Mouse (Mus musculus): ENCODE results near the gene Ehf. TPM values are rescaled to one million over a fixed set of nuclear protein-coding genes. Genes with fewer than 3 reads are reported as not detected.

Ehf gene
- polyA plus RNA-seq, 1 experiment from 2014 or later, result 65.4 TPM

GRCm38 (mm10) chr2:103310663-103311062 lies 7.6 kb upstream of the Ehf start:
- H3K9me3 ChIP-seq (ENCODE audit: control insufficient read depth, low read length), result no peaks in the 10 kb centered on the region
- H3K4me2 ChIP-seq (replicated peaks; ENCODE audit: low read depth), result no peak overlapping the region
- 0 out of 2 replicates have a peak, but pooled peaks cover 2% of the 10 kb centered on the region for H3K4me1 ChIP-seq (replicated peaks; ENCODE audit: control insufficient read depth, insufficient read depth)
- no peak overlapping the region for H3K4me3 ChIP-seq (ENCODE audit: low read depth, low read length)
- no peak for DNase-seq (ENCODE audit: low spot score)
- no peak for ATAC-seq (ENCODE audit: low FRiP score, low TSS enrichment)
- no peak overlapping the region for H3K27ac ChIP-seq (replicated peaks)
- H3K27me3 ChIP-seq (ENCODE audit: control insufficient read depth, insufficient read depth, low read length), result no peaks in the 10 kb centered on the region
- no peak for TF ChIP-seq CTCF (IDR thresholded peaks at IDR 0.05; ENCODE audit: low read depth)
- no peak for TF ChIP-seq EP300 (optimal IDR thresholded peaks at IDR 0.05)
- no peaks in the 10 kb centered on the region for H3K36me3 ChIP-seq (ENCODE audit: control insufficient read depth, insufficient read depth, low read length)
- no peak overlapping the region for H3K9ac ChIP-seq (ENCODE audit: low read length)
- 53% methylated on average over 5 of the region's 5 CpGs for WGBS

GRCm38 (mm10) chr2:103306686-103307085 lies 3.6 kb upstream of the Ehf start:
- H3K27ac ChIP-seq (replicated peaks), result no peak overlapping the region
- no peak for TF ChIP-seq CTCF (IDR thresholded peaks at IDR 0.05; ENCODE audit: low read depth)
- no peak for TF ChIP-seq EP300 (optimal IDR thresholded peaks at IDR 0.05)
- DNase-seq (ENCODE audit: low spot score) (no peak), ATAC-seq (ENCODE audit: low FRiP score, low TSS enrichment) (no peak)
- no peaks in the 10 kb centered on the region for H3K27me3 ChIP-seq (ENCODE audit: control insufficient read depth, insufficient read depth, low read length)
- H3K4me2 ChIP-seq (replicated peaks; ENCODE audit: low read depth), result no peak overlapping the region
- WGBS, result 31% methylated on average over 6 of the region's 6 CpGs
- no peaks in the 10 kb centered on the region for H3K9me3 ChIP-seq (ENCODE audit: control insufficient read depth, low read length)
- no peaks in the 10 kb centered on the region for H3K36me3 ChIP-seq (ENCODE audit: control insufficient read depth, insufficient read depth, low read length)
- 0 out of 2 replicates have a peak, but pooled peaks cover 2% of the 10 kb centered on the region for H3K4me1 ChIP-seq (replicated peaks; ENCODE audit: control insufficient read depth, insufficient read depth)
- H3K4me3 ChIP-seq (ENCODE audit: low read depth, low read length), result no peak overlapping the region
- no peak overlapping the region for H3K9ac ChIP-seq (ENCODE audit: low read length)

GRCm38 (mm10) chr2:103302669-103303068 lies 409 bp downstream of the Ehf start:
- no peak for TF ChIP-seq EP300 (optimal IDR thresholded peaks at IDR 0.05)
- no peak for TF ChIP-seq CTCF (IDR thresholded peaks at IDR 0.05; ENCODE audit: low read depth)
- Histone ChIP-seq H3K4me3 (ENCODE audit: low read depth, low read length) (peak overlapping the region; percentile 33), H3K4me2 (replicated peaks; ENCODE audit: low read depth) (peak overlapping the region; percentile 37), H3K27me3 (ENCODE audit: control insufficient read depth, insufficient read depth, low read length) (no peaks in the 10 kb centered on the region), H3K9ac (ENCODE audit: low read length) (peak overlapping the region; percentile 38), H3K4me1 (replicated peaks; ENCODE audit: control insufficient read depth, insufficient read depth) (no peaks in the 10 kb centered on the region), H3K36me3 (ENCODE audit: control insufficient read depth, insufficient read depth, low read length) (no peaks in the 10 kb centered on the region), H3K9me3 (ENCODE audit: control insufficient read depth, low read length) (no peaks in the 10 kb centered on the region), H3K27ac (replicated peaks) (peak overlapping the region; percentile 79)
- DNase-seq (ENCODE audit: low spot score), result peak; percentile 41
- WGBS, result 35% methylated on average over 6 of the region's 6 CpGs
- peak; percentile 42 for ATAC-seq (ENCODE audit: low FRiP score, low TSS enrichment)

- ATAC-seq (ENCODE audit: low FRiP score, low TSS enrichment) (no peak), DNase-seq (ENCODE audit: low spot score) (no peak)
- Histone ChIP-seq H3K4me2 (replicated peaks; ENCODE audit: low read depth) (peak overlapping the region; percentile 36; the same call in 1 of the 2 replicates), H3K4me1 (replicated peaks; ENCODE audit: control insufficient read depth, insufficient read depth) (no peaks in the 10 kb centered on the region), H3K9me3 (ENCODE audit: control insufficient read depth, low read length) (no peaks in the 10 kb centered on the region), H3K9ac (ENCODE audit: low read length) (no peak overlapping the region), H3K27me3 (ENCODE audit: control insufficient read depth, insufficient read depth, low read length) (no peaks in the 10 kb centered on the region), H3K4me3 (ENCODE audit: low read depth, low read length) (no peak overlapping the region), H3K36me3 (ENCODE audit: control insufficient read depth, insufficient read depth, low read length) (no peaks in the 10 kb centered on the region), H3K27ac (replicated peaks) (peak overlapping the region; percentile 56)
- WGBS, result 43% methylated on average over 13 of the region's 13 CpGs
- TF ChIP-seq EP300 (optimal IDR thresholded peaks at IDR 0.05), result no peak
Observed at GRCm38 (mm10) chr2:103298711-103299463, 4.2 kb downstream of the Ehf start.

GRCm38 (mm10) chr2:103294526-103294925 lies 8.6 kb downstream of the Ehf start:
- Histone ChIP-seq H3K9me3 (ENCODE audit: control insufficient read depth, low read length) (no peaks in the 10 kb centered on the region), H3K4me2 (replicated peaks; ENCODE audit: low read depth) (no peak overlapping the region), H3K27ac (replicated peaks) (peak overlapping the region; percentile 76), H3K4me3 (ENCODE audit: low read depth, low read length) (no peak overlapping the region), H3K9ac (ENCODE audit: low read length) (no peak overlapping the region), H3K4me1 (replicated peaks; ENCODE audit: control insufficient read depth, insufficient read depth) (peaks cover 2% of the 10 kb centered on the region; the same call in 1 of the 2 replicates), H3K36me3 (ENCODE audit: control insufficient read depth, insufficient read depth, low read length) (no peaks in the 10 kb centered on the region), H3K27me3 (ENCODE audit: control insufficient read depth, insufficient read depth, low read length) (no peaks in the 10 kb centered on the region)
- WGBS, result 6% methylated on average over 3 of the region's 3 CpGs
- ATAC-seq (ENCODE audit: low FRiP score, low TSS enrichment) (peak; percentile 56), DNase-seq (ENCODE audit: low spot score) (no peak)
- TF ChIP-seq EP300 (optimal IDR thresholded peaks at IDR 0.05) (no peak), CTCF (IDR thresholded peaks at IDR 0.05; ENCODE audit: low read depth) (no peak)

GRCm38 (mm10) chr2:103293751-103294150 lies 9.3 kb downstream of the Ehf start:
- WGBS, result 67% methylated on average over 5 of the region's 5 CpGs
- H3K4me1 ChIP-seq (replicated peaks; ENCODE audit: control insufficient read depth, insufficient read depth), result peaks cover 4% of the 10 kb centered on the region; the same call in 1 of the 2 replicates
- H3K9me3 ChIP-seq (ENCODE audit: control insufficient read depth, low read length), result no peaks in the 10 kb centered on the region
- no peak overlapping the region for H3K4me3 ChIP-seq (ENCODE audit: low read depth, low read length)
- H3K9ac ChIP-seq (ENCODE audit: low read length), result no peak overlapping the region
- H3K36me3 ChIP-seq (ENCODE audit: control insufficient read depth, insufficient read depth, low read length), result no peaks in the 10 kb centered on the region
- ATAC-seq (ENCODE audit: low FRiP score, low TSS enrichment), result no peak
- peak overlapping the region; percentile 79 for H3K27ac ChIP-seq (replicated peaks)
- no peaks in the 10 kb centered on the region for H3K27me3 ChIP-seq (ENCODE audit: control insufficient read depth, insufficient read depth, low read length)
- TF ChIP-seq CTCF (IDR thresholded peaks at IDR 0.05; ENCODE audit: low read depth) (0 out of 2 replicates have a peak, but pooled peaks have one; percentile 2), EP300 (optimal IDR thresholded peaks at IDR 0.05) (no peak)
- H3K4me2 ChIP-seq (replicated peaks; ENCODE audit: low read depth), result no peak overlapping the region
- no peak for DNase-seq (ENCODE audit: low spot score)

Measured in stomach, postnatal 0 days (tissue).